Mouse (Mus musculus): Measurements from ENCODE around the gene Kcna10.

Kcna10 gene

DNA sequence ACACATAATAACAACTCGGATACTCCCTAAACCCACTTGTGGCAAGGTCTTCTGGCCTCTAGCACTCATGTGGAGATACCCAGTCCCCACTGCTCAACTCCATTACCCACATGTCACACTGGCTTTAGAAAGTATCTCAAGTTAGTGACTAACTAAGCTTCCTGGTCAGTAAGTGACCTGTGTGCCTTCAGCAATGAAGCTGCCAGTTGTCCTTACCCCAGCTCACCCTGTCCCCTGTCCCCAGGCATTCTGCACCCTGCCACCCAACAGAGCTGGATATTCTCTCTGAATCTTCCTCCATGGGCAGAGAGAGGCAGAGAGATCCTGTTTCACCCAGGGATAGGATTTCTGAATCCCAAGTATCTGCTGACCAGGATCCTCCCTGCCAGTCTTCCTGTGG, at the start of gene Kcna10:
Kcna10 (plus strand) TSS at position 301 of the 400 bp plus-strand sequence.
- in situ Hi-C loops (cut with MboI; ENCODE audit: low pct_unique_long_range_greater_than_20kb in 1 of 2, low sequenced_read_pairs in 2 of 2, unreplicated experiment in 1 of 2) = no loop called here

DNA sequence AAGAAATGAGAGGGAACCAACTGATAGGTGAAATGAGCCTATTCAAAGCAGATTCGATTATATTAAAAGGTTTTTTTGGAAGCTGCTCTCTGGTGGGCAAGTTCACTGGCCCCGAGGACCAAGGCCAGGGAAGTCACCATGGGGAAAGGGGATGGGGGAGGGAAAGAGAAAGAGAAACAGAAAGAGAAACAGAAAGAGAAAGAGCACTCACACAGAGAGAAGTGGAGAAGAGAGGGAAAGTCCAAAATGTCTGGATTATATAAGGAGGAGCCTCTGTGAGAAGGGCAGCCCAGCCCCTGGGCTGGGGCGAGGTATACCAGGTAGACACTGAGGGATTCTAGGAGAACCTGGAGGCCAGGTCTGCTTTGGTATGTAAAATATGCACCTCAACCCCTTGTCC, 48.4 kb upstream of the Kcna10 start:
- in situ Hi-C loops (cut with MboI; ENCODE audit: low pct_unique_long_range_greater_than_20kb in 1 of 2, low sequenced_read_pairs in 2 of 2, unreplicated experiment in 1 of 2) = no loop called here

DNA sequence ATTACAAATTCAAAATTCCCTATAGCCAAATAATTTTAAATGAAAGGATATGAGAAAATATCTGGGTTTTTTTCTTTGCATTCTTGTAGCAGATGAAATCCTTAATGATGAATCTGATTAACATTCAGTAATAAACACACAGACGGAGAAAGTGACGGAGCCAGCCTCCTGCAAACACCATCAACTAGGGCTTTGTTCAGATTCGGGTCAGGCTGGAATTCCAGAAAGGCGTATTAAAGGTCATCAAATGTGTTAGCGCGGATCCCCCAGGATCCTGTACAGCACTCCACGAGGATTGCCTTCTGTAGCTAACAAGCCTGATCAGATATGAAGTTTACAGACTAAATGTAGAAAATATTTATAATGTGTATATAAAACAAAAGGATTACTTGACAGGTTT, 35.7 kb upstream of the Kcna10 start:
- in situ Hi-C loops (cut with MboI; ENCODE audit: low pct_unique_long_range_greater_than_20kb in 1 of 2, low sequenced_read_pairs in 2 of 2, unreplicated experiment in 1 of 2) = no loop called here

DNA sequence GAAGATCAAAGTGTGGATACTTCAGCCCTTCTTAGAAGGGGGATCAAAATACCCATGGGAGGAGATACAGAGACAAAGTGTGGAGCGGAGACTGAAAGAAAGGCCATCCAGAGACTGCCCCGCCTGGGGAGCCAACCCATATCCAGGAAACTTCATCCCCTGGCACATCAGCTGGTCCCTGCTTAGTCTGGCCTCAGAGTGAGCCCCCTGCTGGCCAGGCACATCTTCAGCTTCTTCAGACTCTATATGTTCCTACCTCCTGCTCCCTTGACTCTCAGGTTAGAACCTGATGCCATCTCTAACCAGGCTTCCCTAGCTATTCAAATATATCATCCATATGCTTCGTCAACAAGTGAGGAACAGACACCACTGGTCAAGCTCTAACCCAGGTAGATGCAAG, 33.9 kb upstream of the Kcna10 start:
- in situ Hi-C loops (cut with MboI; ENCODE audit: low pct_unique_long_range_greater_than_20kb in 1 of 2, low sequenced_read_pairs in 2 of 2, unreplicated experiment in 1 of 2) = no loop called here

DNA sequence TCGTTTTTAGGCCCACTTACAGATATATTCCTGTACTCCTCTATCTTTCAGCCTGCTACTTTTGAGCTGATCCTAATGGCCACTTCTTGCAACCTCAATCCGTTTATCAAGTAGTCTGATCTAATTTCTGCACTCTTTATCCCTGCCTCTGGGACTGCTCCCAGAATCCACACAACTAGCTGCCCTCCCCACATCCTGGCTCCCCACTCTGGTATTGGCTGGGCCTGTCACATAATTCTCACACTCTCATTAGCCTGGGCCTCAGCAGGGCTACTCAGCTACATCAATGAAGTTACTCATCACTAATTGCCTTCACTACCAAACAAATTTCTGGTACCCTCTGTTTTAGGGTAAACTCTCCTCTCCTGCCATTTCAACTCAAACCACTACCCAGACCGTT, 32.4 kb upstream of the Kcna10 start:
- in situ Hi-C loops (cut with MboI; ENCODE audit: low pct_unique_long_range_greater_than_20kb in 1 of 2, low sequenced_read_pairs in 2 of 2, unreplicated experiment in 1 of 2) = no loop called here

DNA sequence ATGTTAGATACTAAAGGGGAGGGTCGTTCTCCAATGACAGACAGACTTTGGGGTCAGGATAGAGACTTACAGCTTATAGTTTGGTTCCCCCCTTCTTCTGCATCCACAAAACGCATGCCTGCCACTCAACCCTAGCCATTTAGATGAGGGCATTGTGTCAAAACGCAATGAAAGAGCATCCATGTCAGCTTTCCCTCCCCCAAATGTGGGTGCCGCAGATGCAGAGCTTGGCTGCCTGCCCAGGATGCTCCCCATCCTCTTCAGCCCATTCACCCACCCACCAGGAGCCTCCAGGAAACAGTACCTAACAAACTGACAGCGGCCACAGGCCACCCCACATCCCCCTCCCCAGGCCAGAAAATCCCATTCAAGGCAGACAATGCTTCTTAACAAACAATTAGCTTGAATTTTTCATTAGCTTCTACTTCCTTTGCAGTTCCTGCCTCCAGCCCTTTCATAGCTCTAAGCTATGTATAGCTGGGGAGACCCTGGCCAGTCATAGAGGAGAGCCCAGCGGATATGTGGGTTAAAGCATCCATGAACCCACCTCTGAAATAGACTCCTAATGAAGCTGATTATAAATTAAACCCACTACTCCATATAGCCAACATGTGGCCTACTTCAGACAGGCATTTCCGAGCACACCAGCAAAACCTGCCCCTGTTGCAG, 31.9 kb upstream of the Kcna10 start:
- in situ Hi-C loops (cut with MboI; ENCODE audit: low pct_unique_long_range_greater_than_20kb in 1 of 2, low sequenced_read_pairs in 2 of 2, unreplicated experiment in 1 of 2) = no loop called here

DNA sequence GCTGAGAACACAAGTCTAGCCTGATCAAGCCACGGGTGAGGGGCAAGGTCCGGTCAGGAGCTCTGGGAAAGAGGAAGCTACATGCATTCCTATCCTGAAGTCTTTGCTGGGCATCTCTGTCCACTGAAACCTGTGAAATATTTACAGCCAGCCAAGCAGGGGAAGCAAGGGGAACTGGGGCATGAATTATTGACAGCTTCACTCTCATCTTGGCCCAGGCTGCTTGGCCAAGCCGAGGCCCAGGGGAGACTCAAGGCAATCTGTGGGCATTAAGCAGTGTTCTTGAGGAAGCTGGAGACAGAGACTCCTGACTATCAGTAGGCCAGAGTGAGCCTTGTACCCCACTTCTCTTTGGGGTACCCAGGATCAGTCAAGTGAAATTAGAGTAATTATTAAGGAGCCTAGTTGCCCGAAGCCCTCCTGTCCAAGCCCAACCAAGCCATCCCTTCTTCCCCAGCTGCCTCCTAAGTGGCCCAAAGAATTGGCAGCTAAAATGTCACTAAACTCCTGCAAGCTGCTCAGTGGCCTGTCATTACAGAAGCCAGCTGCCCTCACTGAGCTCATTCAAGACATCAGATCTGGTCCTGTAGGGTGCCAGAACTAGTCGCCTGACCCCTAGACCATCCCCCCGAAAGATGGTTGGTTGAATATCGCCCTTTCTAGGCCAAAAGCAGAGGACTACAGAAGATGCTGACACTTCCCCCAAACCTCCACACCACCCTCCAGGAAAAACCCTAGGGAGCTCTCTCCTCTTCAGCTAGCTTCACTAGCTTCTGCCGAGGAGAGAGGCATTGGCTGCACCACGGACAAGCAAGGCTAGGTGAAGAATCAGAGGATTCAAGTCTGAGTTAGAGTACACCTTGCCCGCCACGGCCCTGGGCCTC, 28.8 kb upstream of the Kcna10 start:
- in situ Hi-C loops (cut with MboI; ENCODE audit: low pct_unique_long_range_greater_than_20kb in 1 of 2, low sequenced_read_pairs in 2 of 2, unreplicated experiment in 1 of 2) = no loop called here

DNA sequence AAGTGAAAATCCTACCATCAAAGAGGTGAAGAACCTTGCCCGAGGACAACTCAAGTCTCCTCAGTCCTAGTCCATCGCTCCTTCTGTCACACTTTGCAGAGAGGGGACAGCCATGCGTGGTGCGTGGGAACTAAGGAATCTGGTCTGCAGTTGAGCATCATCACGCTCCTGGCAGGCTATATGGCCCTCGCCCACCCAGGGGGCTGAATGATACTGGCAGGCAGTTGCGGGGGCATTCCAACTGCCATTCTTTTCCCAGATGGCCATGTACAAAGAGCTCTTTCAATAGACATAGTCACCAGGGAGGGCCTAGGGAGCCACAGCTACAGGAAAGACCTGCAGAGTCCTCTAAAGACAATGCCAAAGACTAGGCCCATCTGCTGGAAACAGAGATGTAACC, 24.0 kb upstream of the Kcna10 start:
- in situ Hi-C loops (cut with MboI; ENCODE audit: low pct_unique_long_range_greater_than_20kb in 1 of 2, low sequenced_read_pairs in 2 of 2, unreplicated experiment in 1 of 2) = no loop called here

DNA sequence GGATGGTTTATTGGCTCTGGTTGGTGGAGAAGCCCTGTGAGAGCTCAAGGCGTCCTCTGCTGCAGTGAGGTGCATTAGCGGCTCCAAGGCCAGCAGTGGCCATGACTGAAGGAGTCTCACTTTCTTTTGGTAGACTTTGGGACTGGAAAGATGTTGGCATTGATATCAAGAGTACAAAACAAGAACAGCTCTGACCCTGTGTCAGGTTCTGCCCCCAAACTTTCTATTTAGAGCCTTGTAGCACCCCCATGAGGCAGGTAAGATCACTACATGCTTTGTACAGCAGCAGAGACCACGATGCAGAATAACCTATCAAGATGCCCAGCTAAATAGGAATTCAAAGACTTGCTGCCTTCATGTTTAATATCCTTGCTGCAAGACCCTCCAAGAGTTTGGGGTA, 23.4 kb upstream of the Kcna10 start:
- in situ Hi-C loops (cut with MboI; ENCODE audit: low pct_unique_long_range_greater_than_20kb in 1 of 2, low sequenced_read_pairs in 2 of 2, unreplicated experiment in 1 of 2) = no loop called here

DNA sequence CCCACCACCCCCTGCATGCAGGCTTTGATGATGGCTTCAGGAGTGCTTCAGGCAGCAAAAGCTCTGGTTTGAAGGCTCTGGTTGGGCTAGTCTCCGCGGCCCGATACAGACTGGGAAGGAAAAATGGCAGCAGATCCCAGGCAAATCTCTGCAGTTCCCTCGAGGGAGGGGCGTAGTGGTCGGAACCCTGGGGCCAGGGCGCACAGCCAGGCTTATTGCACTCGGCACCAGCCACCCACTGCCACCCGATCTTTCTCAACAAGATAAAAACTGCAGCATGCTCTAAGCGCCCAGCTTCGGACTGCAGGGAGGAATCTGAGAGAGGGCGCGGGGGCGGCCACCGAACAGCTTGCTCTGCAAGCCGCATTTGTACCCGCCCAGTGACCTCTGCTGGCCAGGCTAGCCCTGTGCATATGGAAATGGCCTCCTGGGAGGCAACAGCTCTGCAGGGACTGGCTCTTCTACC, 23.0 kb upstream of the Kcna10 start:
- in situ Hi-C loops (cut with MboI; ENCODE audit: low pct_unique_long_range_greater_than_20kb in 1 of 2, low sequenced_read_pairs in 2 of 2, unreplicated experiment in 1 of 2) = no loop called here

DNA sequence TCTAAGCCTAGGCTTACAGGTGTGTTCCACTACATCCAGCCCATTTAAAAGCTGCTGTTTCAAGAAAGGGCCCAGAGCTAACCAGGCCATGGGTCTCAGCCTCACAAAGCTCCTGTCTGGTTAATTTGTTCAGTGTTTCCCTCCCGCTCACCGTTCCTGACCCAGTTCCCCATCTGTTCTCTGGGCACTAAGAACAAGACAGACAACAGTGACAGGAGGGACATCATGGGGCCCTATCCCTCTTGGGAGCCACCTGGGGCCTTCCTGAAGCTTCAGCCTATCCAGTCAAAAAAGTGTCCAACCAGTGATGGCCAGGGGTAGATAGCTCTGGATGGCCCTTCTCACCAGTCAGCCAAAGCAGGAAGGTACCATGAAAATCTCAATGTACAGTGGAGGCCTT, 20.1 kb upstream of the Kcna10 start:
- in situ Hi-C loops (cut with MboI; ENCODE audit: low pct_unique_long_range_greater_than_20kb in 1 of 2, low sequenced_read_pairs in 2 of 2, unreplicated experiment in 1 of 2) = no loop called here

DNA sequence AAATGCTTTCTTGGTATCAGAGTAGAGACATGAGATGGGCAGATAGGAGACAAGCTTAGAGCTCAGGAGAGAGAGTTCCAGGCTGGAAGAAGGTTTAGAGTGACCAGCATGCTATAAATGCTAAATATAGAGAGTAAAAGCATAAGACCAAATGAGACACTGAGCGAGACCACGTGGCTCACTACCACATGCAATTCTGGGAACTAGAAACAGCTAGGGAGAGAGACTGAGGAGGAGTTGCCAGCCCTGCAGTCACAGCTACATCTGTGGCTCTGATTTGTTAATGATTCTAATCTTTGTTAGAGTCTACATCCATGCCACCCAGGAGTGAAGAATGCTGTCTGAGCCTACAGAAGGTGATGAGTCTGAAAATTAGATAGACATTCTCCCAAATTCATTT, 13.3 kb upstream of the Kcna10 start:
- in situ Hi-C loops (cut with MboI; ENCODE audit: low pct_unique_long_range_greater_than_20kb in 1 of 2, low sequenced_read_pairs in 2 of 2, unreplicated experiment in 1 of 2) = no loop called here

DNA sequence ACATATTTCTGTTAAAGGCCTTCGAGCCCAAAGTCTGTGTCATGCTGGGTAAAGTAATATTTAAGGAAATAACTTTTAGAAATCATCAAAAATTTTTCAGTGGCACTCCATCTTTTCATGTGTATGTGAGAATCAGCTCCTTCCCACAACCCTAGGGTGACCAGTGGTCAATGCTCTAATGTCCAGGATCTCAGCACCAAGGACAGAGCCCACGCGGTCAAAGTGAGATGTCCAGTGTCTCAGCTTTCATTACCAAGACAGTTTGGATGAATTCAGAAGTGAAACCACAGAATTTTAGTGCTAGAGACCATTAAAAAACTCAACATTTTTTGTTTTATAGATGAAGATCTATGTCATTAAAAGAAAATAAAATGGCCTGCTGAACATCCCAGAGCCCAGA, 10.9 kb upstream of the Kcna10 start:
- in situ Hi-C loops (cut with MboI; ENCODE audit: low pct_unique_long_range_greater_than_20kb in 1 of 2, low sequenced_read_pairs in 2 of 2, unreplicated experiment in 1 of 2) = no loop called here

DNA sequence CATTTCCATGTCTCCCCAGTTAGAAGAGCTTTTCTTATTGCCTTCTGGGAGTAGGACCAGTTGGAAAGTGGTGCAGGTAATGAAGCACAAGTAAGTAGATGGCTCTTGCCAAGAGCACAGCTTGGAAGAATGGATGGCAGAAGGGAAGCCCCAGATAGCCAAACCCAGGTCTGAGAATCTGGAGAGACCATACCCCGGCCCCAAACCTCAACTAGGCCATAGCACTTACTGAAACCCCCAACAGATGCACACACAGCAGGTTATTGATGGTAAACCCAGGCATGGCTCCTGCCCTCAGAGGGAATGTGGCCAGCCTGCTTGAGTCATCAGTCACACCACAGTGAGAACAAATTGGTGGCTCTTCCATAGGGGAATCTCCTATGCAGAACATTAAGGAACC, 10.3 kb upstream of the Kcna10 start:
- in situ Hi-C loops (cut with MboI; ENCODE audit: low pct_unique_long_range_greater_than_20kb in 1 of 2, low sequenced_read_pairs in 2 of 2, unreplicated experiment in 1 of 2) = no loop called here

DNA sequence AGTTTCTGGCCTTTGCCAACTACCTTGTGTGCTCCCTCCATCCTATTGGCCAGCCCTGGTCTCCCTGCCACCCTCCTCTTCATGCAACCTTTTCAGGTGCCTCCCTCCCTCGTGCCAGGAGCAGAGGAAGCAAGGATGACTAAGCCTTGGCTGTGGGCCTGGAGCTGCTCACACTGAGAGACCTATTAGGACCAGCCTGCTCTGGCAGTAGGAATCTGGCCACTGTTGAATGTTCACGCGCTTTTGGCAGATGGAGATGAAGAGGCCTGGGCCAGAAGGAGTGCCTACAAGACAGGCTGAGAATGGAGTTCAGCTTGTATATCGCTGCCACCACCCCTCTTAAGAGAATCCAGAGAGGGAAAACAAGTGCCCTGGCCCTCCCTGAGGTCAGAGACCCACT, 7.4 kb upstream of the Kcna10 start:
- in situ Hi-C loops (cut with MboI; ENCODE audit: low pct_unique_long_range_greater_than_20kb in 1 of 2, low sequenced_read_pairs in 2 of 2, unreplicated experiment in 1 of 2) = no loop called here

DNA sequence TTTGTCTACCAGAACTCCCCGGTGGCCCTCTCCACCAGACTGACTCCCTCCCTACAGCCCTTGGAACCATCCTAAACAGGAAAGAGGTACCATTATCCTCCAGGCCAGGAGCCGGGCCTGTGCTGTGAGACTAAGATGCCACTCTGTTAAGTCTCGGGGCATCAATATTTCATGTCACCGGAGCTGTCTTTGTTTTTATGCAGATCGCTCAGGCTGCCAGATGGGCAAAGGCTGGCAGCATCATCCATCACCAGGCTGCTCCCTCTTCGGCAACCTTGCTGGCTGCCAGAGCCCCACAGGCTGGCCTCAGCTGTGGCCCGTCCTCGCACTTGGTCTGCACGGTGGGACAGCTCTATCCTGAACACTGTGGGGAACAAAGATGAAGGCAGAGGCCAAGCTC, 6.4 kb upstream of the Kcna10 start:
- in situ Hi-C loops (cut with MboI; ENCODE audit: low pct_unique_long_range_greater_than_20kb in 1 of 2, low sequenced_read_pairs in 2 of 2, unreplicated experiment in 1 of 2) = no loop called here

DNA sequence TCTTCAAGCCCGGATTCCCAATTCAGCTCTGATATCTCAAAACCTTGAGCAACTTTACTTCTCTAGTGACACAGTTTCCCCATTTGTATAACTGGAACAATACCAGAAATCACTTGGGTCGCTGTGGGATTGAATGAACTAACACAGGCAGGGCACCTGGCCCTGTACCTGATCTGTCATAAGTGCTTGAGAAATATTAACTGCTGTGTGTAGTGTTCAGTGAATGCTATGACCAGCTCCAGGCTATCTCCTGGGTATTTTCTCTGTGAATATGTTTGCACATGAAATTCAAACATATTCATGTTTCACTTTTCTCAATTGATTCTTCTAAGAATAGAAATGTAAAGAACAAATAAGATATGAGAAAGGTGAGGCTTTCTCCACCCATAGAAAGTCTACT, 2.0 kb upstream of the Kcna10 start:
- in situ Hi-C loops (cut with MboI; ENCODE audit: low pct_unique_long_range_greater_than_20kb in 1 of 2, low sequenced_read_pairs in 2 of 2, unreplicated experiment in 1 of 2) = no loop called here

DNA sequence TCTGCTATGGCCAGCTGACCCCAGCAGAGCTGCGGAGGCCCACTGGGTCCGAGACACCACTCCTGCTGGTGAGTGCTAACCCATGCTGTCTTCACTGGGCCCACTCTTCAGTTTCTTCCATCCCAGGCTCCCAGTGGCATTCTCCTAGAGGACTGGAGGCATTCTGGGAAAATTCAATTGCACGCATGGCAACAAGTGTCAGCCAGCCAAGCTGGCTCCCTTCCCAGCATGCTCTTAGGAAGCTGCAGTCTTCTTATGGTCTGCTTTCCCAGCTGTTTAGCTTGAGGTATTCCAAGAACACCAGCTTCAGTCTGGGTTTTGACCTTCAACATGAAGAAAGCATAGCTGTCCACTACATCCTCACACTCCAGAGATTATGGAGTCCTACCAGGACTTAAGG, 322 bp downstream of the Kcna10 start:
- in situ Hi-C loops (cut with MboI; ENCODE audit: low pct_unique_long_range_greater_than_20kb in 1 of 2, low sequenced_read_pairs in 2 of 2, unreplicated experiment in 1 of 2) = no loop called here

DNA sequence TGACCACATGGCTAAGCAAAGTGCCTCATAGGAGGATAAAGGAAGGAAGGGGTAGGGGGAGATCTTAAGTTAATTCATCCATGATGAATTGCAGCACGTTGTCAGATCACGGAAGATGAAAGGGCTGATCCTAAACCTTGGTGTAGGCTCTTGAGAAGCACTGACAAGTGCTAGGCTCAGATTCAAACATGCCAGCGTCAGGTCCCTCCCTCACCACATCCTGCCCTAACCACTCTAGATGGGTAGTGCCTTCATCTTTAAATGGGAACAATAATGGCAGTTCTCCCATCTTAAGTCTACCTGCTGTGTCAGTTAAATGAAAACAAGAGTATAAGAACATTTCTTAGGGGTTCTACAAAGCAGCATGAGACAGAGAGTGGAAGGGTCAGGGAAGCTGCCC, 2.7 kb downstream of the Kcna10 start:
- in situ Hi-C loops (cut with MboI; ENCODE audit: low pct_unique_long_range_greater_than_20kb in 1 of 2, low sequenced_read_pairs in 2 of 2, unreplicated experiment in 1 of 2) = no loop called here

DNA sequence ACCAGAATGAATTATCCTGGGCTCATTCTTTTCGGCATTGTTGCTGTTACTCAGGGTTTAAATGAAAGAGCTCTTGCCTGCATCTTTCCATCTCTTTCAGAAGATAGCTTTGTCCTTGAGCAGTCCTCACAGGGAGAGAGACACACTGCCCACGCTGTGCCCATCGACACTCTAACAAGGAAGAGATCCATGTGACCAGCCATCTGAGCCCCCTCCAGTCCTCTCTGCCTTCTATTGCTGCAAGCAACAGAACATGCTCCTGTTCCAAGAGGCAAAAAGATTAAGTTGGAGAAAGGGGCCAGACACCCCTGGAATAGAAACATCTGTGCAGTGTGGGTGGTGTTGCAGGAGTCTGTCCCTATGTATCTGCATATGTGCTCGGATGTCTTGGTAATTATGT, 4.2 kb downstream of the Kcna10 start:
- in situ Hi-C loops (cut with MboI; ENCODE audit: low pct_unique_long_range_greater_than_20kb in 1 of 2, low sequenced_read_pairs in 2 of 2, unreplicated experiment in 1 of 2) = no loop called here

All from mouse embryonic stem cell (cell line).